In the genomic region with DNA sequence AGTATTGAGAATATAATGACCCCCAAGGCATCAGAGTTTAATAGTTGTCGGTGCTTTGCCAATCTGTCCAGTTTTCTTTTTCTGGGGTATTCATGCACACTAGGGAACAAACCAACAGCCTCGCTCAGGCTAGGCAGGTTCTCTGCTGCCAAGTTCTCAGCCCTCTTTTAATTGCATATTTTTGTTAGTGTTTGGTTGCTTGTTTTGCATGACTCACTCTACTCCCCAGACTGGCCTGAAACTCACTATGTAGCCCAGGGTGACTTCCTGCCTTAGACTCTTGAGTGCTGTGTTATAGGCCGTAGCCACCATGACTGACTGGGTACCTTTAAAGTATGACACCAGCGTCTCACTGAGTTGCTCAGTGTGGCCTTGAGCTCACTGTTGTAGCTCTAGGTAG, we compare ENCODE assay signal across 10 mouse cellular contexts. TPM values are rescaled to one million over a fixed set of nuclear protein-coding genes. Genes with fewer than 3 reads are reported as not detected.
DNase-seq lines count a peak whose midpoint lies in the region; ATAC-seq and TF ChIP-seq lines count a peak whose summit lies in the region.
"Had no signal": no experiment of that assay in that cellular context is flagged by ENCODE, and none has a peak within 500 bp of the region (broad histone marks: within the 10 kb centered on the region; RNA-seq: fewer than 3 reads in every experiment).

No protein-coding gene starts in this region.

- no peak for TF ChIP-seq CTCF in gastrocnemius, adult 2 months (IDR thresholded peaks at IDR 0.05)

- H3K9me3 ChIP-seq in neural tube, embryonic 13.5 days, result no peaks in the 10 kb centered on the region
- H3K9me3 ChIP-seq: G1E; midbrain, embryonic 10.5 days had no signal

- no peak for DNase-seq in gastrocnemius, adult 2 months
- no peak for DNase-seq in gastrocnemius, adult 18-20 months (ENCODE audit: low spot score)
- no peak for DNase-seq in neural tube, embryonic 10.5 days (ENCODE audit: extremely low spot score, low spot score)
- no peak for DNase-seq in retina, embryonic 14.5 days (ENCODE audit: low spot score)
- DNase-seq in left cerebral cortex, adult 18-20 months (ENCODE audit: low spot score in 2 of 2), result no peak

- 78% methylated on average over 4 of the region's 4 CpGs for WGBS in neural tube, embryonic 13.5 days

- peaks cover 17% of the 10 kb centered on the region for H3K4me1 ChIP-seq in neural tube, embryonic 13.5 days (replicated peaks)

- no peaks in the 10 kb centered on the region for H3K27me3 ChIP-seq in neural tube, embryonic 13.5 days

- no peak overlapping the region for H3K4me2 ChIP-seq in neural tube, embryonic 13.5 days

- H3K9ac ChIP-seq in neural tube, embryonic 13.5 days, result no peak overlapping the region

- intact Hi-C loops in gastrocnemius, adult 2 months (cut with DNase I), result no loop called here

- no peak overlapping the region for H3K4me3 ChIP-seq in gastrocnemius, adult 2 months
- H3K4me3 ChIP-seq in neural tube, embryonic 13.5 days, result no peak overlapping the region
- H3K4me3 ChIP-seq: midbrain, embryonic 10.5 days had no signal

- ATAC-seq in neural tube, embryonic 13.5 days (ENCODE audit: low read depth), result no peak
- peak; percentile 74 for ATAC-seq in inflammation-experienced regulatory T-cells, adult 6 months
- ATAC-seq in neutrophil, adult 5-6 weeks (ENCODE audit: extremely low read depth, insufficient number of reproducible peaks, low FRiP score, poor library complexity, severe bottlenecking), result 0 out of 2 replicates have a peak, but pooled peaks have one; percentile 46

- H3K27ac ChIP-seq in gastrocnemius, adult 2 months, result peak overlapping the region; percentile 46; the same call in 1 of the 2 replicates
- peak overlapping the region; percentile 23; the same call in 1 of the 2 replicates for H3K27ac ChIP-seq in neural tube, embryonic 13.5 days (replicated peaks)
- H3K27ac ChIP-seq: midbrain, embryonic 10.5 days had no signal

- peaks cover 5% of the 10 kb centered on the region for H3K36me3 ChIP-seq in neural tube, embryonic 13.5 days

RNA-seq across cellular contexts. Expression of gene Pan3, which starts 19.0 kb away (rescaled TPM):
- total RNA-seq in gastrocnemius, adult 2 months (2021), result 10 to 100 TPM; 17.4 to 29.3 TPM
- 10 to 100 TPM; 19.4 to 20.0 TPM for total RNA-seq in gastrocnemius, adult 18-20 months (2021)
- polyA plus RNA-seq in neural tube, embryonic 13.5 days (2015; fragmentation: Nextera tagmentation; extraction: Ambion mirVana), result 63.1 and 69.1 TPM in 2 replicates
- 100 to 1,000 TPM; 147 to 215 (median 207) TPM for polyA plus RNA-seq in inflammation-experienced regulatory T-cells, adult 6 months (2017; shearing (Covaris generic))
- 313 and 342 TPM in 2 replicates for total RNA-seq in neutrophil, adult 5-6 weeks (2017)
- total RNA-seq in left cerebral cortex, adult 18-20 months (2021), result 10 to 100 TPM; 74.2 to 79.9 TPM

RNA-seq across cellular contexts. Expression of gene Flt3, which starts 48.6 kb away (rescaled TPM):
- not detected for total RNA-seq in gastrocnemius, adult 2 months (2021)
- total RNA-seq in gastrocnemius, adult 18-20 months (2021), result under 1 TPM; 0.07 TPM
- 0.64 and 0.95 TPM in 2 replicates for polyA plus RNA-seq in neural tube, embryonic 13.5 days (2015; fragmentation: Nextera tagmentation; extraction: Ambion mirVana)
- under 1 TPM in 1 of 3 experiments, not detected in 2; 0.38 TPM for polyA plus RNA-seq in inflammation-experienced regulatory T-cells, adult 6 months (2017; shearing (Covaris generic))
- total RNA-seq in neutrophil, adult 5-6 weeks (2017), result 2.0 and 2.1 TPM in 2 replicates
- 1 to 10 TPM; 6.1 to 9.1 TPM for total RNA-seq in left cerebral cortex, adult 18-20 months (2021)
- polyA plus RNA-seq: G1E had no signal
